Mouse (Mus musculus) lung, adult 2 months (tissue): Measurements from ENCODE around the gene Ccdc188.

Experiments
- CTCF ChIP-seq: fragments of 200-500 bp; IDR thresholded peaks from 2 replicates; pipeline ENCODE4 v1.5.1; 2011; ENCODE audit warnings: mild to moderate bottlenecking, low read length, control low read depth; ENCODE audit not compliant: insufficient read depth
- POLR2A ChIP-seq: fragments of 200-500 bp; IDR thresholded peaks from 2 replicates; pipeline ENCODE4 v1.6.1; 2011; ENCODE audit warnings: low read depth, mild to moderate bottlenecking, control low read depth, low read length, borderline replicate concordance; ENCODE audit errors: extremely low read depth

DNA sequence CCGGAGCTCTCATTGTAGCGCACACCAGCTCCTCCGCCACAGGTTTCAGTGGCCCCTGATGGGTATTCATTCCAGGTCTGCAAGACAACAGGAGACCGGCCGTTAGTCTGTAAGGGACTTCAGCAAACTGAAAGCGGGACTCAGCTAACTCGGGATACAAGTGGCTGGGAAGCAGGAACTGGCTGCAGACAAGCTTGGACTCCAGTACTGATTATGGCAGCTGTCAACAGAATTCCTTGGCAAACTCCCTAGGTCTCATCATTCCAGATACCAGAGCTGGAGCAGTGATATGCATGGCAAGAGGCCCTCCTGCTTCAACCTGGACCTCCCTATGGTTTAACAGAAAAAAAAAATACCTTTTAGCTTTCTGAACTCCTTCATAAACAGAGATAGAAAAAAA, 2.8 kb upstream of the Ccdc188 start:
- TF ChIP-seq POLR2A = no peak
- TF ChIP-seq CTCF = no peak
